Mouse (Mus musculus) embryonic stem cell, embryonic (primary cell): ENCODE measurements around the gene Cdk2.

Experiments
- CTCF ChIA-PET, 4 experiments: fragments of 300-600 bp in 2 of 4; fragments of 350-600 bp in 2 of 4; sonication (Branson Sonifier 250); formaldehyde crosslinking; loops; one replicate each; lab custom pipeline; 2022; ENCODE audit warnings: inconsistent platforms in 2 of 4; lab: Charles Lee
- POLR2A ChIA-PET, 4 experiments: fragments of 300-600 bp in 2 of 4; fragments of 350-600 bp in 2 of 4; sonication (Branson Sonifier 250); formaldehyde crosslinking; loops; one replicate each; lab custom pipeline; 2022; ENCODE audit warnings: antibody characterized with exemption in 4 of 4, inconsistent platforms in 1 of 4; lab: Charles Lee

Gene Cdk2

DNA sequence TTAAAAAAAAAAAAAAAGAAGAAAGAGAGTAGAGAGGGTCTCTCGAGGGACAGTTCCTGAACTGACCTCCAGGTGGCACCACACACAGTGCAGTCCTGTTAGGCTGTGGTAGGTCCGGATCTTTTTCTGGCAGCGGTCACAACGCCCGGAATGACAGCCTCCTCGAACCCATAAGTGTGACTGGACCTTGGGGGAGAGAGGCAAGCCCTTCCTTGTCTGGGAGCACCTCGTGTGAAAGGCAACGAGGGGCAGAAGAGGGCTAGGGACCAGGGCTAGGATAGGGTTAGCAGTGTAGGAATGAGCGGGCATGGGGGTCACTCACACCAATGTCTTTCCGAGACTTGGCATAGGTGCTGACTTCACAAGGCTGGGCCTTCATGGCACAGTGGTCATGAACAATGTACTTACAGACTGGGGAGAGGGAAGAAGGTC, 26.2 kb upstream of the Cdk2 start:
- POLR2A ChIA-PET = interaction anchor here (0.6 to 4.0 kb wide), 8 partner anchors 12 to 1690 kb away, joined by 3 to 25 read pairs (median 4); partner anchors contain the start of genes Dgka (in 1 of the 4), Eef1akmt3 (in 1 of the 4), Mettl1 (in 1 of the 4) and Pym1 (in 1 of the 4)
- CTCF ChIA-PET = interaction anchor here (0.6 to 1.7 kb wide), 12 partner anchors 9 to 185 kb away, joined by 3 to 8 read pairs (median 4); partner anchors contain the start of gene Dgka (in 3 of the 4)

DNA sequence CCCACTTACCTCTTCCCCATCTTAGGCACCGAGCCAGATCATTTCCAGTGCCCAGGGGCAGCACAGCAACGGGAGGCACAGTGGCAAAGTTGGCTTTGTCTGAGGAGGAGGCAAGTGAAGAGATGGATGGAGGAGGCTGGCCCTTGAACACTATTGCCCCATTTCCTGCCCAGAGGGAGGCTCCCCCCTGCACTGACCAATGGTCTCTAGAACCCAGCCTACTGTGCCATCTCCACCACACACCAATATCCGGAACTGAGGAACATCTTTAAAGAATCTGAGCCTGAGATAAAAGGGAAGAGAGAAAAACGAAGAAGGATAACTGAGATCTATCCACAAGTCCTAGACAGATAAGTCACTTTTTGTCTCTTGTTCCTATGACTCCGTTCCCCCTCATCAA, 23.2 kb upstream of the Cdk2 start:
- ChIA-PET POLR2A (interaction anchor here in 2 of 4 experiments (0.7 to 1.8 kb wide), 6 partner anchors 9 to 190 kb away, joined by 3 to 10 read pairs (median 3); no protein-coding TSS in a partner anchor), CTCF (interaction anchor here in 1 of 4 experiments (1.5 kb wide), 1 partner anchor 16 kb away, joined by 5 read pairs; the partner anchor contains the start of gene Dgka)

DNA sequence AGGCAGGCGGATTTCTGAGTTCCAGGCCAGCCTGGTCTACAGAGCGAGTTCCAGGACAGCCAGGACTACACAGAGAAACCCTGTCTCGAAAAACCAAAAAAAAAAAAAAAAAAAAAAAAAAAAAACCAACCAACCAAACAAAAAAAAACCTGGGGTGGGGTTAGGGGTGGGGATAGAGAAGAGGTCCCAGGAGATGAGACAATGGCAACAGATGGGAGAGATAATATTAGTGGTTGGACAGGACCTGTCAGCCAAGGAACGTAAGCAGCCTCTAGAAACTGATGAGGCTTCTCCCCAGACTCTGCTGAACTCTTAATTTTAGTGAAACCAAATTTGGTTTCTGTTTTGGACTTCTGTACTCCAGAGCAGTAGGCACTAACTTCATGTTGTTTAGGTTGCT, 20.6 kb upstream of the Cdk2 start:
- ChIA-PET POLR2A (interaction anchor here in 3 of 4 experiments (0.6 to 1.3 kb wide), 4 partner anchors 10 to 79 kb away, joined by 3 to 7 read pairs (median 4); partner anchors contain the start of gene Rab5b (in 1 of the 3)), CTCF (interaction anchor here in 2 of 4 experiments (0.7 to 1.0 kb wide), 6 partner anchors 15 to 208 kb away, joined by 3 to 6 read pairs (median 5); no protein-coding TSS in a partner anchor)

DNA sequence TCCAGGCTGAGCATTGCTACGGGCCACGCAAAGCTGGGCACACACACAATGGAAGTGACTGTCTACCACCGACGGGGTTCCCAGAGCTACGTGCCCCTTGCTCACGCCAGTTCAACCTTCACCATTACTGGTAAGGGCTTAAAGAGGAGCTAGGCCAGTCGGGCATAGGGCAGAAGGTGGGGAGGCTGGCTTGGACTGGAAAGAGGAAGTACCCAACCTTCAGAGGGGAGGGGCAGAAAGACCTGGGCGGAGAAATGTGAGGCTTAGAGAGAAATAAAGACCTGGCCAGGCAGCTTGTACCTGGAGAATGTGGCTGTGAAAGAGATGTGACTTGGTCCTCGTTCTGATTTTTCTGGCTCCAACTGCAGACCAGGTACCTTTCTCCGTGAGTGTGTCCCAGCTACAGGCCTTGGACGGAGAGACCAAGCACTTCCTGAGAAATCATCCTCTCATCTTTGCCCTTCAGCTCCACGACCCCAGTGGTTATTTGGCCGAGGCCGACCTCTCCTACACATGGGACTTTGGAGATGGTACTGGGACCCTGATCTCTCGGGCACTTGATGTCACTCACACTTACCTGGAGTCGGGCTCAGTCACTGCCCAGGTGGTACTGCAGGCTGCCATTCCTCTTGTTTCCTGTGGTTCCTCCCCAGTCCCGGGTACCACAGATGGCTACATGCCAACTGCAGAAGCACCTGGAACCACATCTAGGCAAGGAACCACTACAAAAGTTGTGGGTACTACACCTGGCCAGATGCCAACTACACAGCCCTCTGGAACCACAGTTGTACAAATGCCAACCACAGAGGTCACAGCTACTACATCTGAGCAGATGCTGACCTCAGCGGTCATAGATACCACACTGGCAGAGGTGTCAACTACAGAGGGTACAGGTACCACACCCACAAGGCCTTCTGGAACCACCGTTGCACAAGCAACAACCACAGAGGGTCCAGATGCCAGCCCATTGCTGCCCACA, 11.0 kb upstream of the Cdk2 start:
- CTCF ChIA-PET = interaction anchor here (0.5 to 1.4 kb wide), 7 partner anchors 16 to 497 kb away, joined by 3 to 5 read pairs (median 3); no protein-coding TSS in a partner anchor

DNA sequence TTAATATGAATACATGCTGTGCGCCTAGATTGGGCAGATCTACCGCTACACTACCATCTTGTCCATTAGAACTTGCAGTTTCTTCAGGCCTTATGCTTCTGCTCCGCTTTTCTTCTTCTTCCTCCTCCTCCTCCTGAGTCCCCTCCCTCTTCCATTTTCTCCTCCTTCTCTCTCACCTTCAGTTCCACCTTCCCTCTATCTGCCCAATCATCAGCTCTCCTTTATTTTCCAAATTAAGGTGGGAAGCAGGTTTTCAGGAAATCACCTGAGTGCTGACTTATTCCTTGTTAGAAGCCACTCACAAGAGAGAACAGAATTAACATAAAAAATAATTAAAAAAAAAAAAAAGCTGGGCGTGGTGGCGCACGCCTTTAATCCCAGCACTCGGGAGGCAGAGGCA, 6.5 kb upstream of the Cdk2 start:
- POLR2A ChIA-PET = interaction anchor here (0.5 to 8.7 kb wide), 84 partner anchors 9 to 1456 kb away, joined by 3 to 197 read pairs (median 5); partner anchors contain the start of genes Rab5b (in 3 of the 4), Bloc1s1 (in 2 of the 4), Dnajc14 (in 2 of the 4) and Esyt1 (in 2 of the 4)
- CTCF ChIA-PET = interaction anchor here (0.6 to 2.0 kb wide), 16 partner anchors 10 to 229 kb away, joined by 3 to 7 read pairs (median 4); partner anchors contain the start of genes Dgka (in 1 of the 4), Rab5b (in 1 of the 4) and Suox (in 1 of the 4)

More for the DNA sequence above, 11.0 kb upstream of the Cdk2 start:
- POLR2A ChIA-PET = interaction anchor here in 3 of 4 experiments (0.6 to 8.7 kb wide), 38 partner anchors 8 to 347 kb away, joined by 3 to 197 read pairs (median 4); partner anchors contain the start of genes Cdk2 (in 3 of the 3), Pmel (in 2 of the 3), Pym1 (in 2 of the 3) and Rab5b (in 2 of the 3)

DNA sequence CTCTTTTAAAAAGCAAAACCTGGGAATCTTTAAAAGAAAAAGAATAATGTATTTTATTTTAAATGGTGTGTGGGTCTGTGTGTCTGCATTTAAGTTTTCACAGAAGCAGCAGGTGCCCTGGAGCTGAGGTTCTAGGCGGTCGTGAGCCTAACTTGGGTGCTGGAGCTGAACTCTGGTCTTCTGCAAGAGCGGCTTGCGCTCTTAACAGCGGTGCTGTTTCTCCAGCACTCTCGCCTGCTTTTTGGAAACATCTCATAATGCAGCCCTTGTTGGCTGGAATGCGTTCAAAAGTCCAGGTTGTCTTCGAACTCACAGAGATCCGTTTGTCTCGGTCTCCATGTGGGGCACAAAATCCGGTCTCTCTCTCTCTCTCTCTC, 474 bp upstream of the Cdk2 start:
- CTCF ChIA-PET = interaction anchor here in 3 of 4 experiments (0.6 to 2.1 kb wide), 10 partner anchors 9 to 399 kb away, joined by 3 to 11 read pairs (median 4); partner anchors contain the start of gene Rab5b (in 1 of the 3)
- POLR2A ChIA-PET = interaction anchor here in 3 of 4 experiments (0.5 to 12.4 kb wide), 62 partner anchors 7 to 614 kb away, joined by 3 to 197 read pairs (median 5); partner anchors contain the start of genes Pa2g4 (in 3 of the 3), Rab5b (in 3 of the 3), Dgka (in 2 of the 3) and Pym1 (in 2 of the 3)

DNA sequence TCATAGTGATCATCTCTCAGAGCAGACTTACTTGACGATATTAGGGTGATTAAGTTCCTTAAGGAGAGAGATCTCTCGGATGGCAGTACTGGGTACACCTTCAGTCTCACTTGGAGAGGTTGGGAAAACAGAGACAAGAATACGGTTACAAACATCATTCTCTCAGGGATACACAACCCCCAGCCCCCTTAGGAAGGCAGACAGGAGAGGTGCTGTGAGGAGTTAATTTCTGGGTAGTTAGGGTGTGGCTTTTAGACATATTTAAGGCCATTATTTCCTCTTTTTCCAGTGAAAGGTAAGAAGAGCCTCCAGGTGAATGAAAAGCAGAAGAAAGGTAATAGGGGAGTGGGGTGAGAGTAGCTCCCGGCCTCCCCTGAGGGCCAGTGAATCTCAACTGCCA, 936 bp downstream of the Cdk2 start, which contains the start of gene Pmel:
TSS of gene Pmel (plus strand) at position 301 of the 400 bp plus-strand sequence.
- CTCF ChIA-PET = interaction anchor here in 1 of 4 experiments (2.1 kb wide), 1 partner anchor 18 kb away, joined by 5 read pairs; no protein-coding TSS in a partner anchor
- POLR2A ChIA-PET = interaction anchor here in 3 of 4 experiments (0.8 to 12.4 kb wide), 23 partner anchors 8 to 204 kb away, joined by 3 to 197 read pairs (median 8); partner anchors contain the start of genes Zc3h10 (in 2 of the 3), Dgka (in 1 of the 3), Pa2g4 (in 1 of the 3) and Pym1 (in 1 of the 3)

DNA sequence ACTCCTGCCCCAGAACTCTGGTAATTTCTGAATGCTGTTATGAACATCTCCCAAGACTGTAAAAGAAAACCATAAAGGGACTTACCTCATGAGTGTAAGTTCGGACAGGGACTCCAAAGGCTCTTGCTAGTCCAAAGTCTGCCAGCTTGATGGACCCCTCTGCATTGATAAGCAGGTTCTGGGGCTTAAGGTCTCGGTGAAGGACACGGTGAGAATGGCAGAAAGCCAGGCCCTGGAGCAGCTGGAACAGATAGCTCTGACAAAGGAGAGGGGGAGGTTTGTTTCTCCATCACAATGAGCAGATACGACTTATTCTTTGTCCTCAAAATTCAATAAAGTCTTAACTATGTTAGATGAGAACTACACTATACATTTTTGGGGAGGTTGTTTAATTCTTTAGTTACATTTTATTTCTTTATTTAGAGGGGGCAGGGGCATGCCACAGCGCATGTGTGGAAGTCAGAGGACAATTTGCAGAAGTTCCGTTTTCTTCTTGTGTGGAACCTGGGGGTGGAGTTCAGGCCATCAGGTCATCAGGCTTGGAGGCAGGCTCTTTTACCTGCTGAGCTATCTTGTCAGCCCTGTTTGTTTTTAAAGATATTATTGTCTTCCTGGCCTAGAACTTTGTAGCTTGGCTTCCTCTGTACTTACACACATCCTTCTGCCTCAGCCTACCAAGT, 2.4 kb downstream of the Cdk2 start:
- ChIA-PET POLR2A (interaction anchor here in 2 of 4 experiments (0.7 to 12.4 kb wide), 15 partner anchors 9 to 218 kb away, joined by 3 to 197 read pairs (median 7); partner anchors contain the start of genes Pa2g4 (in 1 of the 2) and Pym1 (in 1 of the 2)), CTCF (no interaction called here)

DNA sequence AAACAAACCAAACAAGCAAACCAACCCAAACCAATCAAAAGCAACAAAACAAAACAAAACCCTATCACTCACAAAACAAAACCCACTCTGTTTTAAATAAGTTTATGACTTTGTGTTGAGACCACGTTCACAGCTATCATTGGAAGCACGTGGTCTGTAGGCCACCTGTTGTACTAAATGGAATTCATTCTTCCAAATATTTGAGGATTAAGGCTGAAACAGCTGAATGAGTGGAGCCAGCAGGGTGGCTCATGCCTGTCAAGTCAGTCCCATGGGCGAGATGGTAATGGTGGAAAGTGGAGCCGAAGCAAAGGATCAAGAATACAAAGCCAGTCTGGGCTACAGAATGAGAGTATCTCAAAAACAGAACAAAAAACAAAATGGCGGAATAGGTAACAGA, 4.1 kb downstream of the Cdk2 start:
- ChIA-PET POLR2A (interaction anchor here (0.6 to 12.4 kb wide), 18 partner anchors 11 to 617 kb away, joined by 3 to 197 read pairs (median 5); partner anchors contain the start of genes Pa2g4 (in 2 of the 4), Atp5b (in 1 of the 4), Pym1 (in 1 of the 4) and Suox (in 1 of the 4)), CTCF (interaction anchor here in 1 of 4 experiments (0.6 kb wide), 1 partner anchor 90 kb away, joined by 3 read pairs; no protein-coding TSS in a partner anchor)

DNA sequence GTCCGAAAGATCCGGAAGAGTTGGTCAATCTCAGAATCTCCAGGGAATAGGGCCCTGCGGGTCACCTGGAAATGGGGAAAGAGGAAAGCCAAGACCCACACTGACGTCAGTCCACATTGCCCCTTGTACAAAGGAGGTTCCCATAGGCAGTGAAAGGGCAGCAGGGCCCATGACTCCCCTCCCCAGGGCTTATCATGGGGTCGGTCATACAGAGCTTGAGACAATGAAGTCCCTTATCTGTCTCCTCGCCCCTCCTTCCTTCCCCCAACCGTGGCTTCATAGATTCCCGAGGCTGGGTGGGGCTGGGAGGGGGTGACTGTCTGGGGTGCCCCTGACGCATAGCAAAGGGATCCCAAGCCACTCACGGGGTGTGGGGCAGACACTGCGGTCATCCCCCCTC, 5.2 kb downstream of the Cdk2 start:
- ChIA-PET POLR2A (interaction anchor here in 3 of 4 experiments (0.6 to 12.4 kb wide), 19 partner anchors 9 to 429 kb away, joined by 3 to 197 read pairs (median 4); partner anchors contain the start of genes Pym1 (in 2 of the 3), Dgka (in 1 of the 3), Pa2g4 (in 1 of the 3) and Stat2 (in 1 of the 3)), CTCF (interaction anchor here in 2 of 4 experiments (0.6 kb wide), 2 partner anchors 84 to 1624 kb away, joined by 3 to 5 read pairs; partner anchors contain the start of gene Agap2 (in 1 of the 2))

DNA sequence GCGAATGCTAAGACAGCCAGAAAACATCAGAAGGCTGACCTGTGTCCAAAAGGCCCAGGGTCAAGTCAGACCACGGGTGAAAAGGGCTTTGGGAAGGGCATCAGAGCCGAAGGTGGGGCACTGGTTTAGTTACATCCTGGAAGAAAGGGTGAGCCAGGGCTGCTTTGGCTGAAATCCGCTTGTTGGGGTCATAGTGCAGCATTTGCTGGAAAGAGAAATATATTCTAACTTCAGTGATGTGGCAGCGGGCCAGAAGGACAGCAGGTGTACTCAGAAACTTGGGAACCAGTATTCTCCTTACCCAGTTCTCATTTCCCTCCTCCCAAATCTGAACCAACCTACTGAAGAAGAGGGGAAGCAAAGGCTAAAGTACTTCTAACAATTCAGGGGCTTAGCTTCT, 5.8 kb downstream of the Cdk2 start:
- CTCF ChIA-PET = no interaction called here
- POLR2A ChIA-PET = interaction anchor here in 3 of 4 experiments (0.5 to 12.4 kb wide), 18 partner anchors 8 to 429 kb away, joined by 3 to 197 read pairs (median 4); partner anchors contain the start of genes Pym1 (in 2 of the 3), Dgka (in 1 of the 3) and Stat2 (in 1 of the 3)

DNA sequence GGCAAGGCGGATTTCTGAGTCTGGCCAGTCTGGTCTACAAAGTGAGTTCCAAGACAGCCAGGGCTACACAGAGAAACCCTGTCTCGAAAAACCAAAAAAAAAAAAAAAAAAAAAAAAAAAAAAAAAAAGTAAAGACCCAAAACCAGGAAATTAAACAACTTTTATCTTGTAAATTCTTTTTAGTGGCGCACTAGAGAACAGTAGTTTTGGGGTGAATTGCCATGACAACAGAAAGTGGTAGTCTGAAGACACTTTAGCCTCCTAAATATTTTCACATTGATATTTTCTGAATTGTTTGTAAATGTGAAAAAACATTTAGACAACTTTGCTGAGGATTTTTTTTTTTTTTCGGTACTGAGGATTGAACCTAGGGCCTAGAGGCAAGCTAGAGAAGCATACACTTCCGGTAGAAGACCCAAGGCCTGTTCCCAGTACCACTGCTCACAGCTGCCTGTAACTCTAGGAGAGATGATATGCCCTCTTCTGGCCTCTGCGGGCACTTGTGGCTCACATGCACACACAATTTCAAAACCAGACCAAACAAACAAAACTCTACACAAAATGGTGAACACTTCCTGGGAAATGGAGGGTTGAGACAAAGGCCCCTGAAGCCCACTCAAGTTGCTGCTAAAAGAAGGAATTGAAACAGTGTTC, 7.6 kb downstream of the Cdk2 start:
- POLR2A ChIA-PET = interaction anchor here (0.5 to 12.4 kb wide), 35 partner anchors 8 to 530 kb away, joined by 3 to 197 read pairs (median 4); partner anchors contain the start of genes Cdk2 (in 3 of the 4), Pym1 (in 2 of the 4), Dgka (in 1 of the 4) and Dnajc14 (in 1 of the 4)
- CTCF ChIA-PET = interaction anchor here in 3 of 4 experiments (0.5 to 2.6 kb wide), 9 partner anchors 8 to 119 kb away, joined by 3 to 12 read pairs (median 5); partner anchors contain the start of genes Cdk2 (in 1 of the 3) and Suox (in 1 of the 3)

DNA sequence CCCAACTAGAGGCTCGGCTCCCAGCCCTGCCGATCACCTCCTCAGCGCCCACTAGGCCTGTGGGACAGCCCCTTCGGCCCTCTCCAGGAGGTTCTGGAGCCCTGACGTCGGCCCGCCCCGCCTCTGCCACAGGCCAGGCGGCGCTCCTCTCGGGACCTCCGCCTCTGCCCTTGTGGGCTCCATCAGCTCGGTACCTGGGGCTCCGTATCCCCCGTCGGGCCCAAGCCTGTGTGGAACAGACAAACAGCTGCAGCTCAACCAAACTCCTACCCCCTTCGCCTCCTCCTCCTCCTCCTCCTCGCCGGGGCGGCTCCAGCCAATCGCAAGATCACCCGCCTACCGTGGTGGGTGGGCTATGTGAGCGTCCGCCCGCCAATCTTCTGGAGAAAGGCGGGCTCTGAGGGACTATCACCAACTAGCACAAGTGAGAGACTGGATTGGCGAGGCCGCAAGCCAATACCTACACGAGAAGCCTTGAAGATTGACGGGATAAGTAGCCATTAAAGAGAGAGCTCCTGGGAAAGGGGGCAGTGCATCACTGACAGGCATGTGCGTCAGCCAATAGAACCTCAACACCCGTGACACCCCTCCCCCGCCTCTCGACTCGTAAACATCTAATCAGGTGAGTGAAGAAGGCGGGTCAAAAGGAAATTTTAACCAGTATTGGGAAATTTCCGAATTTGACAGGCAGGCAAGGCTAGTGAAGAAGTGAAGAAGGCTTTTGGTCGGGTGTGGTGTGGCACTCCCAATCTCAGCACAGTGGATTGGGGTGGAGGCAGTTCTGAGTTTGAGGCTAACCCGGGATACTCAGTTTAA, 8.6 kb downstream of the Cdk2 start, which contains the start of gene Rab5b:
TSS of gene Rab5b (minus strand) at position 273 of the 816 bp plus-strand sequence.
- ChIA-PET POLR2A (interaction anchor here (0.5 to 12.4 kb wide), 107 partner anchors 9 to 1406 kb away, joined by 3 to 197 read pairs (median 4); partner anchors contain the start of genes Cdk2 (in 3 of the 4), Pym1 (in 3 of the 4), Zc3h10 (in 3 of the 4) and Bloc1s1 (in 2 of the 4)), CTCF (interaction anchor here (0.5 to 2.6 kb wide), 14 partner anchors 9 to 263 kb away, joined by 3 to 12 read pairs (median 5); partner anchors contain the start of genes Suox (in 2 of the 4) and Cdk2 (in 1 of the 4))

DNA sequence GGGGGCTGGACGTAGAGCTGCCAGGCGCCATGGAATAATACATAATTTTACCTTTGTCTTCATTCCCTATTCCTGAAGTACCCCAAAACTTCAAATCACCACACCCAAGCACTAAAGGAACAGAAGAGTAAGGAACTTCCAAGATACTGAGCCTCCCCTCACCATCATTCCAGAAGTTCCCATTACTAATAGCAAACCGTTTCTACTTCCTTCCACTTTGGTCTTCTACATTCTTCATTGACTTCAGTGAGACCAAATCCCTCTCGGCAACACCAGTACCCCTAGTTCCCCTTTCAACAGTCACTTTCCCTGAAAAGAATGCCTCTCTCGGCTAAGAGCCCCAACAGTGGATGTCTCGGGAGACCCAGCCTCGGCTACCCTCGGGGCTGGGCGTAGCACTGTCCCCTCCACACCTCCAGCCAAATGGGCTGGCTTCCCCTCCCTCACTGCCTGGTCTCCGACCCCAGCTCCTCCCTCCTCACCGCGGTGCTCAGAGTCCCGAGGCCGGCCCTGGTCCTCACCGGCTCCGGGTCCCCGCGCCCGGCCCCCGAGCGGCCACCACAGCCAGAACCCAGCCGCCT, 9.3 kb downstream of the Cdk2 start:
- ChIA-PET POLR2A (interaction anchor here (0.5 to 12.4 kb wide), 74 partner anchors 8 to 1406 kb away, joined by 3 to 197 read pairs (median 5); partner anchors contain the start of genes Cdk2 (in 3 of the 4), Cd63 (in 2 of the 4), Naca (in 2 of the 4) and Pa2g4 (in 2 of the 4)), CTCF (interaction anchor here in 2 of 4 experiments (1.5 to 2.6 kb wide), 6 partner anchors 10 to 90 kb away, joined by 3 to 12 read pairs (median 6); partner anchors contain the start of genes Suox (in 2 of the 2) and Cdk2 (in 1 of the 2))
